Mouse (Mus musculus) liver, embryonic 11.5 days (tissue): ENCODE data around the gene 1700019D03Rik. TPM values are rescaled to one million over a fixed set of nuclear protein-coding genes. Genes with fewer than 3 reads are reported as not detected.

Source experiments
- polyA plus RNA-seq: library from polyadenylated mRNA; unstranded; fragments of >200 nt; fragmentation: Nextera tagmentation; extraction: Ambion mirVana; gene quantifications from 2 replicates; pipeline ENCODE4 v1.2.1, GENCODE M21; 2014

The 1700019D03Rik gene
- polyA plus RNA-seq, 1 experiment from 2014 or later, result 8.4 TPM

Other genes starting within 250 kb of the 1700019D03Rik start
- gene Inpp1, start 202.5 kb downstream of the 1700019D03Rik start, polyA plus RNA-seq, result 7.0 and 7.7 TPM in 2 replicates
- 27.7 and 28.4 TPM in 2 replicates for gene Hibch, start 175.2 kb downstream of the 1700019D03Rik start, polyA plus RNA-seq
- 0.60 and 1.0 TPM in 2 replicates for gene Mstn, start 41.5 kb upstream of the 1700019D03Rik start, polyA plus RNA-seq
- not detected in 2 replicates for gene 1700019A02Rik, start 167.5 kb upstream of the 1700019D03Rik start, polyA plus RNA-seq